Mouse (Mus musculus): ENCODE results near the gene Gm10974. TPM values are rescaled to one million over a fixed set of nuclear protein-coding genes. Genes with fewer than 3 reads are reported as not detected.
A peak's percentile ranks its signal among the peaks of the same experiment; 100 is the strongest.

Gene Gm10974
- total RNA-seq, 2 experiments from 2014 or later = not detected

GRCm38 (mm10) chr7:66358461-66358860, 7.2 kb upstream of the Gm10974 start:
- no peak for DNase-seq (ENCODE audit: low spot score in 2 of 2)

GRCm38 (mm10) chr7:66359044-66359443, 6.7 kb upstream of the Gm10974 start:
- DNase-seq (ENCODE audit: low spot score in 2 of 2) = no peak

GRCm38 (mm10) chr7:66364491-66364890, 1.2 kb upstream of the Gm10974 start:
- no peak for DNase-seq (ENCODE audit: low spot score in 2 of 2)

- DNase-seq (ENCODE audit: low spot score in 2 of 2) = no peak
These were observed 294 bp upstream of the Gm10974 start for GRCm38 (mm10) chr7:66365411-66365810.

GRCm38 (mm10) chr7:66369071-66369933, 3.6 kb downstream of the Gm10974 start:
- DNase-seq (ENCODE audit: low spot score in 2 of 2) = no peak

GRCm38 (mm10) chr7:66369934-66370445, 4.3 kb downstream of the Gm10974 start:
- no peak for DNase-seq (ENCODE audit: low spot score in 2 of 2)

GRCm38 (mm10) chr7:66370970-66371369, 5.3 kb downstream of the Gm10974 start:
- no peak for DNase-seq (ENCODE audit: low spot score in 2 of 2)

- DNase-seq (ENCODE audit: low spot score in 2 of 2) = no peak
These were observed 7.7 kb downstream of the Gm10974 start for GRCm38 (mm10) chr7:66373391-66373790.

- no peak for DNase-seq (ENCODE audit: low spot score in 2 of 2)
These were observed 10.0 kb downstream of the Gm10974 start for GRCm38 (mm10) chr7:66375736-66376135.

GRCm38 (mm10) chr7:66376560-66376959, 10.9 kb downstream of the Gm10974 start:
- no peak for DNase-seq (ENCODE audit: low spot score in 2 of 2)

GRCm38 (mm10) chr7:66384213-66384612, 18.5 kb downstream of the Gm10974 start:
- no peak for DNase-seq (ENCODE audit: low spot score in 2 of 2)

GRCm38 (mm10) chr7:66384891-66385290, 19.2 kb downstream of the Gm10974 start:
- no peak for DNase-seq (ENCODE audit: low spot score in 2 of 2)

GRCm38 (mm10) chr7:66385826-66386225, 20.1 kb downstream of the Gm10974 start:
- DNase-seq (ENCODE audit: low spot score in 2 of 2) = no peak

GRCm38 (mm10) chr7:66386411-66386810, 20.7 kb downstream of the Gm10974 start:
- DNase-seq (ENCODE audit: low spot score in 2 of 2) = no peak

- peak in 1 of 2 experiments; percentile 28 for DNase-seq (ENCODE audit: low spot score in 2 of 2)
These were observed 21.7 kb downstream of the Gm10974 start for GRCm38 (mm10) chr7:66387419-66387812.

- peak; percentile 45 to 67 for DNase-seq (ENCODE audit: low spot score in 2 of 2)
These were observed 22.3 kb downstream of the Gm10974 start, which contains the start of gene Lrrk1 for GRCm38 (mm10) chr7:66387813-66388521. TSS of gene Lrrk1 (minus strand) at chr7:66388350.

GRCm38 (mm10) chr7:66388621-66389532, 23.2 kb downstream of the Gm10974 start:
- peak in 1 of 2 experiments; percentile 59 for DNase-seq (ENCODE audit: low spot score in 2 of 2)

GRCm38 (mm10) chr7:66397288-66397687, 31.6 kb downstream of the Gm10974 start:
- DNase-seq (ENCODE audit: low spot score in 2 of 2) = no peak

- DNase-seq (ENCODE audit: low spot score in 2 of 2) = no peak
These were observed 35.9 kb downstream of the Gm10974 start for GRCm38 (mm10) chr7:66401605-66402004.

- no peak for DNase-seq (ENCODE audit: low spot score in 2 of 2)
These were observed 37.2 kb downstream of the Gm10974 start for GRCm38 (mm10) chr7:66402876-66403275.

GRCm38 (mm10) chr7:66404141-66404540, 38.4 kb downstream of the Gm10974 start:
- DNase-seq (ENCODE audit: low spot score in 2 of 2) = no peak

Data from gastrocnemius, postnatal 4 days (tissue).